Mouse (Mus musculus): ENCODE data around the gene Kcne1l.

DNA sequence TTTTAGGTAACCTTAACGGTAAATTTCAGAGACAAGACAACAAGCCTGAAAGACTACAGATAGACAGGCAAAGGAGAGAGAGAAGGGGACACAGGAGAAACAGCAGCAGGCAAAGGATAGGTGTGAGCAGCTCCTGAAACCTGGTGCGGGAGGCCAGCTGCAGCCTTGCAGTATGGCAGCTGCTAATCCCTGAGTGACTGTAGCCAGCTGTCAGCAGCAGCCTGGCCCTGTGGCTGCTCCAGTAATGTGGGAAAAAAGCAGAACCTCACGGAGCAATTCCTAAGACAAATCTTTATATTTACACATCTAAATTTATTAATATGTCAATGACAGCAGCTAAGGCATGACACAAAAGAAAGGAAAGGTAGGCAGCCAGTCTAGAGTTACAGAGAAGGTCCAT lies 29.5 kb downstream of the Kcne1l start:
- TF ChIP-seq CTCF (IDR thresholded peaks at IDR 0.05; ENCODE audit: low read depth) (no peak), EP300 (IDR thresholded peaks at IDR 0.05; ENCODE audit: low read depth) (no peak)

Data from liver, postnatal 0 days (tissue).